Mouse (Mus musculus) kidney, adult 2 months (tissue): ENCODE results near the gene Pla2g4a.

ENCODE experiments used
- CTCF ChIP-seq: fragments of 200-500 bp; conservative IDR thresholded peaks from 2 replicates; pipeline ENCODE4 v1.5.1; 2011; ENCODE audit warnings: low read depth, mild to moderate bottlenecking, control low read depth, low read length, moderate library complexity, mixed read lengths; ENCODE audit not compliant: insufficient read depth, insufficient read length
- POLR2A ChIP-seq: fragments of 200-500 bp; IDR thresholded peaks from one replicate; pipeline ENCODE4 v1.6.1; 2011; ENCODE audit warnings: low read depth, low read length, control low read depth

GRCm38 (mm10) chr1:149854867-149855266 lies 106.2 kb downstream of the Pla2g4a start:
- TF ChIP-seq CTCF: no peak
- TF ChIP-seq POLR2A: no peak
